Mouse (Mus musculus): Measurements from ENCODE around the gene Elf2. TPM values are rescaled to one million over a fixed set of nuclear protein-coding genes. Genes with fewer than 3 reads are reported as not detected.

Gene Elf2
- polyA plus RNA-seq (2017; shearing (Covaris generic)) = 84.5 TPM

GRCm38 (mm10) chr3:51340552-51341267 is at the start of gene Elf2:
Gene Elf2 (minus strand): TSS chr3:51340663.

GRCm38 (mm10) chr3:51224363-51225225 is 115.9 kb downstream of the Elf2 start, which contains the start of gene Noct:
Gene Noct (plus strand): TSS chr3:51224447.

Other genes starting within 250 kb of the Elf2 start
- gene Noct, start 116.2 kb downstream of the Elf2 start, polyA plus RNA-seq (2017; shearing (Covaris generic)) = 2.6 TPM
- gene Mgarp, start 56.1 kb upstream of the Elf2 start, polyA plus RNA-seq (2017; shearing (Covaris generic)) = 4.1 TPM
- gene Ndufc1, start 68.3 kb upstream of the Elf2 start, polyA plus RNA-seq (2017; shearing (Covaris generic)) = 218 TPM
- 65.2 TPM for gene Naa15, start 74.5 kb upstream of the Elf2 start, polyA plus RNA-seq (2017; shearing (Covaris generic))
- 22.1 TPM for gene Rab33b, start 143.3 kb upstream of the Elf2 start, polyA plus RNA-seq (2017; shearing (Covaris generic))
- 10.5 TPM for gene Setd7, start 220.2 kb upstream of the Elf2 start, polyA plus RNA-seq (2017; shearing (Covaris generic))

Measured in activated CD4-positive, CD25-positive, alpha-beta regulatory T cell, adult 9 weeks (primary cell).